Mouse (Mus musculus) midbrain, postnatal 0 days (tissue): ENCODE results near the gene Nlgn1. TPM values are rescaled to one million over a fixed set of nuclear protein-coding genes. Genes with fewer than 3 reads are reported as not detected.
A peak's percentile ranks its signal among the peaks of the same experiment; 100 is the strongest.

Experiments used
- ATAC-seq: fragments of 200-750 bp; cut with Nextera tagmentation; 2 replicates; pipeline ENCODE4 v1.8.0; 2017; ENCODE audit warnings: moderate number of reproducible peaks, mild to moderate bottlenecking, moderate TSS enrichment, moderate library complexity; ENCODE audit not compliant: low FRiP score
- DNase-seq: peaks from one replicate; pipeline ENCODE4 v3.0.0-alpha.2; 2015; ENCODE audit warnings: low spot score
- H3K27ac ChIP-seq: fragments of 300-500 bp; sonication (generic); 2 replicates; pipeline ENCODE4 v1.5.1; 2014; ENCODE audit warnings: low read depth, mild to moderate bottlenecking, low read length, mixed read lengths
- H3K27me3 ChIP-seq: fragments of 300-500 bp; sonication (generic); 2 replicates; pipeline ENCODE4 v1.6.1; 2014; ENCODE audit warnings: low read length, control low read depth, mixed read lengths; ENCODE audit not compliant: insufficient read depth
- H3K36me3 ChIP-seq: fragments of 300-500 bp; sonication (generic); 2 replicates; pipeline ENCODE4 v1.6.1; 2014; ENCODE audit warnings: low read length, control low read depth, mixed read lengths; ENCODE audit not compliant: insufficient read depth
- H3K4me1 ChIP-seq: fragments of 300-500 bp; sonication (generic); 2 replicates; pipeline ENCODE4 v1.6.1; 2014; ENCODE audit warnings: mild to moderate bottlenecking, control low read depth, antibody characterized with exemption, low read length, mixed read lengths; ENCODE audit not compliant: insufficient read depth
- H3K4me2 ChIP-seq: fragments of 300-500 bp; sonication (generic); 2 replicates; pipeline ENCODE4 v1.6.1; 2014; ENCODE audit warnings: low read depth, mild to moderate bottlenecking, low read length, mixed read lengths; ENCODE audit not compliant: poor library complexity, severe bottlenecking
- H3K4me3 ChIP-seq: fragments of 300-500 bp; sonication (generic); 2 replicates; pipeline ENCODE4 v1.5.1; 2014; ENCODE audit warnings: low read depth, mild to moderate bottlenecking, low read length, moderate library complexity
- H3K9ac ChIP-seq: fragments of 300-500 bp; sonication (generic); replicated peaks from 2 replicates; pipeline ENCODE4 v1.6.1; 2014; ENCODE audit warnings: mild to moderate bottlenecking, low read length, moderate library complexity, mixed read lengths; ENCODE audit not compliant: poor library complexity, severe bottlenecking
- H3K9me3 ChIP-seq: fragments of 300-500 bp; sonication (generic); 2 replicates; pipeline ENCODE4 v1.6.1; 2016; ENCODE audit warnings: low read length, control low read depth
- CTCF ChIP-seq: IDR thresholded peaks from 2 replicates; pipeline ENCODE4 v1.5.1; 2016; ENCODE audit warnings: antibody characterized with exemption, mild to moderate bottlenecking
- WGBS: fragments of 180-500 bp; shearing (Covaris S2); extraction: QIAGEN DNeasy Blood & Tissue Kit; methylation state at CpG from one replicate; pipeline ENCODE4 v1.1.7; 2014; 5-methylcytosine and 5-hydroxymethylcytosine counted together
- polyA plus RNA-seq: library from polyadenylated mRNA; unstranded; fragments of >200 nt; fragmentation: Nextera tagmentation; extraction: Ambion mirVana; gene quantifications from 2 replicates; pipeline ENCODE4 v1.2.1, GENCODE M21; 2015
- total RNA-seq: library from RNA; depleted of rRNA; stranded (reverse); fragments of >200 nt; gene quantifications from 2 replicates; pipeline ENCODE4 v1.2.3, GENCODE M21; 2014

Gene Nlgn1
- total and polyA plus RNA-seq, 2 experiments from 2014 or later, result 40.8 to 87.9 TPM

DNA sequence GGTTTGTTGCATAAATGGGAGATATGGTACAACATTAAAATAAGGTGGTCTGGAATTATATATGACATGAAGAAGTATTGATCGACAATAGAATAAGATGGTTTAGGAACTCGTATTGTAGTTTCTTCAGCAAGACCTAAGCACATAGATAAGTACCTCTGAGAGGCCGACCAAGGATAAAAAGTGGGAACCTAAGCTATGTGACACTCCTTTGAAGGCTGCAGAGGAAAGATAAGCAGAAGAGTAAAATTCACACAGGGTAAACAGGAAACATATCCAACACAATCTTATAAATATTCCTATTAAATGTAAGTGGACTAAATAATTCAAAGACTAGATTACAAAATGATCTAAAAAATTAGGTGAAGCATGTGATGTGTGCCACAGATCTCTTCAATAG, 151.2 kb downstream of the Nlgn1 start:
- no peaks in the 10 kb centered on the region for H3K4me1 ChIP-seq
- no peak for TF ChIP-seq CTCF
- H3K27me3 ChIP-seq, result no peaks in the 10 kb centered on the region
- H3K36me3 ChIP-seq, result no peaks in the 10 kb centered on the region
- 85% methylated on average over 3 of the region's 3 CpGs for WGBS
- DNase-seq (no peak), ATAC-seq (no peak)
- no peaks in the 10 kb centered on the region for H3K9me3 ChIP-seq
- no peak overlapping the region for H3K4me2 ChIP-seq
- no peak overlapping the region for H3K9ac ChIP-seq
- no peak overlapping the region for H3K27ac ChIP-seq
- H3K4me3 ChIP-seq, result no peak overlapping the region

DNA sequence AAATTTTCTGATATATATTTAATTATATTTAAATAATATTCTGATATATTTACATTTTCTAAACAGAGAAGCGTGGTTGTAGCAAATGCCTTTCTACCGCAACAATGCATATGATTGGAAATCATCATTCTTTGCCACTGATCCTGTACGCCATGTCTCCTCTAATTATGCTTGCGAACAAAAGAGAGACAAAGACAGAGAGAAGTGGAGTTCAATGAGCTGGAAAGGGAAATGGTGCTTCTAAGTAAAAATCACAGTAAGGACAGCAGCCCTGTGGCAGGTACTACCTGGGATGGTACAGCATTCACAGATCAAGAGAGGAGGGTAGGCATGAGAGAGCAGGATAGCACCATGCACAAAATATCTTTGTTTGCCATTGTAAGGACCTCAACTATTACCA, 156.9 kb downstream of the Nlgn1 start:
- WGBS, result 89% methylated on average over 4 of the region's 4 CpGs
- Histone ChIP-seq H3K27me3 (no peaks in the 10 kb centered on the region), H3K4me3 (no peak overlapping the region), H3K4me2 (no peak overlapping the region), H3K27ac (no peak overlapping the region), H3K4me1 (no peaks in the 10 kb centered on the region), H3K36me3 (no peaks in the 10 kb centered on the region), H3K9me3 (no peaks in the 10 kb centered on the region), H3K9ac (no peak overlapping the region)
- no peak for TF ChIP-seq CTCF
- ATAC-seq (no peak), DNase-seq (no peak)

DNA sequence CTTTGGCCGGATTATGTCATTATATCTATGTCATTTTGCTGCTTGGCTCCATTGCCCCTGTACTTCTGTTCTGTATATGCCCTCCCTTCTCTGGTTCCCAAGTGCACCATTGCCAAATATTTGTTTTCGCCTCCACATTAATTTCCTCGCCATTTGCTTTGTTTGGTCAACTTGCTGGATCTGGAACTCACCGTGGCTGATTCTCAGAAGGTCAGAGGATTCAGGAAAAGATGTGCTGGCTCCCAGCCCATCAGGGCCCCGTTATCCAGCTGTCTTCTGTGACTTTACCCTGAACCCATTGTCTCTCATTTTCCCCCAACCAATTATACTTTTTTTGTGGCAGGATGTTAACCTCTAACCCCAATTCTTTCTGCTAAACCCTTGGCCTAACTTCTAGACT, 158.0 kb downstream of the Nlgn1 start:
- no peak overlapping the region for H3K4me3 ChIP-seq
- WGBS, result 65% methylated on average over 5 of the region's 5 CpGs
- no peaks in the 10 kb centered on the region for H3K36me3 ChIP-seq
- DNase-seq (no peak), ATAC-seq (no peak)
- H3K4me1 ChIP-seq, result no peaks in the 10 kb centered on the region
- TF ChIP-seq CTCF, result no peak
- H3K4me2 ChIP-seq, result no peak overlapping the region
- H3K9ac ChIP-seq, result no peak overlapping the region
- no peak overlapping the region for H3K27ac ChIP-seq
- no peaks in the 10 kb centered on the region for H3K9me3 ChIP-seq
- no peaks in the 10 kb centered on the region for H3K27me3 ChIP-seq

DNA sequence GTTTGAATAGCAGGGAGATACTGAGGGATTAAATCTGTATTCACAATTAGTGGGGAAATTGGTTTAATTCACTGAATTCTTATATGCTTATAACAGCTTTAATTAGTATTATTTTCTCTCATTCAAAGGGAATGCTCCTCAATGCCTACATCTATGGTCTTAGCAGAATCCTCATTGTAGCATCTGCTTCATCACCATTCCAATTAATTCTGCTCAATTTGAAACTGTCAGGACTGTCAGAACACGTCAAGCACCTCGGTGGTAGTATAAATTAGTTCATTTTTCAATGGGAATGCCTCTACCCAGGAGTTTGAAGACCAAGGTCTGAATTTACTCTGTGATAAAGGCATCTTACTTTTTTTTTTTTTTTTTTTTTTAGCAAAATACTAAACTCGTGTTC, 158.6 kb downstream of the Nlgn1 start:
- TF ChIP-seq CTCF, result no peak
- no peak overlapping the region for H3K4me3 ChIP-seq
- 55% methylated on average over 3 of the region's 3 CpGs for WGBS
- no peaks in the 10 kb centered on the region for H3K9me3 ChIP-seq
- no peak overlapping the region for H3K9ac ChIP-seq
- ATAC-seq (no peak), DNase-seq (peak; percentile 37)
- H3K27me3 ChIP-seq, result no peaks in the 10 kb centered on the region
- no peaks in the 10 kb centered on the region for H3K36me3 ChIP-seq
- H3K4me2 ChIP-seq, result no peak overlapping the region
- H3K27ac ChIP-seq, result no peak overlapping the region
- no peaks in the 10 kb centered on the region for H3K4me1 ChIP-seq

DNA sequence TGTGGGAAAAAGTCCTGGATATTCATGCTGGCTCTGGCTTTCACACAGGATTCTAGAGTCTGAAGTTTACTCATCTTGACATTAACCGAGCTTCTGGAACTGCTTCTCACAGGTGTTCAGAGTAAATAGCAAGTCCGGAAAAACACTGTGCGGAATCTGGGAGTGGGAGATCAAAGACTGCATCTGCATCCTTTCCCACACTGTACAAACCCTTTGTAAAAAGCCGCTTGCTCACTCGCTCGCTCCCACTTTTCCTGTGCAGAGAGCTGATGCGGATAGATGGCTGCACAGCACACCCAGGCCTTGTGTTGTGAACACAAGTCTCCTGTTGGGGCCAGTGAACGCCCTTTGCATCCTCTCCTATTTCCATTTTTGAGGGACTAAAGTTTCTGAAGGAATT, 165.5 kb downstream of the Nlgn1 start:
- Histone ChIP-seq H3K4me1 (no peaks in the 10 kb centered on the region), H3K36me3 (no peaks in the 10 kb centered on the region), H3K9me3 (no peaks in the 10 kb centered on the region), H3K4me3 (no peak overlapping the region), H3K4me2 (no peak overlapping the region), H3K27me3 (no peaks in the 10 kb centered on the region), H3K27ac (no peak overlapping the region), H3K9ac (no peak overlapping the region)
- 78% methylated on average over 8 of the region's 8 CpGs for WGBS
- ATAC-seq (no peak), DNase-seq (no peak)
- TF ChIP-seq CTCF, result no peak

DNA sequence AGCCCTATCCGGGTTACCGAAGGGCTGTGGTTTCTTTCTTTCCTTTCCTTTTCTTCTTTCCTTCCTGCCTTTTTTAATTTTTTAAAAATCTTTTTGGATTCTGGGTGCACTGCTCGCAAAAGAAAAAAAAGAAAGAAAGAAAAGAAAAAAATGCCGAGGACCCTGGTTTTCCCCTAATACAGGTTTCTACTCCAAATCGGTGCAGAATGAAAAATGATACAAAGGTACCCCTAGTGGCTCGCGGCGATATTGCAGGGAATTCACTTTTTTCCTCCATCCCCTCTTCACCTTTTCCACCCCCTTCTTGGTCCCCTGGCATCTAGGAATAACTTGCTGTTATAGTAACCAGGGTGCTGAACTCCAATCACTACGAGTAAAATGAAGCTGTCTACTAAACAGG, 178.5 kb downstream of the Nlgn1 start:
- DNase-seq (peak; percentile 86), ATAC-seq (0 out of 2 replicates have a peak, but pooled peaks have one; percentile 65)
- under 1% methylated on average over 9 of the region's 9 CpGs for WGBS
- peak overlapping the region; percentile 56 for H3K4me3 ChIP-seq
- no peaks in the 10 kb centered on the region for H3K9me3 ChIP-seq
- peak; percentile 91 for TF ChIP-seq CTCF
- peak overlapping the region; percentile 61 for H3K4me2 ChIP-seq
- peak overlapping the region; percentile 77 for H3K27ac ChIP-seq
- peaks cover 6% of the 10 kb centered on the region; the same call in 1 of the 2 replicates for H3K4me1 ChIP-seq
- no peaks in the 10 kb centered on the region for H3K27me3 ChIP-seq
- H3K9ac ChIP-seq, result peak overlapping the region; percentile 67
- H3K36me3 ChIP-seq, result no peaks in the 10 kb centered on the region
